8 mouse cellular contexts compared by ENCODE assay signal in genomic region chr14:61556289-61557147, GRCm38 (mm10). TPM values are rescaled to one million over a fixed set of nuclear protein-coding genes. Genes with fewer than 3 reads are reported as not detected.
A peak's percentile ranks its signal among the peaks of the same experiment; 100 is the strongest.
DNase-seq lines count a peak whose midpoint lies in the region; ATAC-seq and TF ChIP-seq lines count a peak whose summit lies in the region.

TSS of gene Spryd7 (minus strand) at chr14:61556886.

- H3K27ac ChIP-seq in gastrocnemius, adult 2 months = peak within 1 kb of the TSS; percentile 98

- H3K9me3 ChIP-seq in megakaryocyte, embryonic 14.5 days = peaks cover 9% of the 10 kb centered on the region

- no peak for TF ChIP-seq CTCF in gastrocnemius, adult 2 months (IDR thresholded peaks at IDR 0.05)

- H3K4me3 ChIP-seq in gastrocnemius, adult 2 months = peak within 1 kb of the TSS; percentile 91
- peak within 1 kb of the TSS; percentile 100 for H3K4me3 ChIP-seq in megakaryocyte, embryonic 14.5 days (replicated peaks)

- peaks cover 22% of the 10 kb centered on the region for H3K4me1 ChIP-seq in megakaryocyte, embryonic 14.5 days

- DNase-seq in ZHBTc4 (ENCODE audit: low read depth, low spot score) = peak; percentile 97
- peak; percentile 98 for DNase-seq in gastrocnemius, adult 2 months
- peak; percentile 91 for DNase-seq in hindlimb bud, embryonic 11.5 days (ENCODE audit: extremely low spot score, low read depth, low spot score)
- peak; percentile 86 to 97 for DNase-seq in left cerebral cortex, adult 8-10 months (ENCODE audit: low spot score in 2 of 2)
- peak; percentile 99 for DNase-seq in right cerebral cortex, postnatal 10 days (ENCODE audit: low spot score in 2 of 2)
- DNase-seq in urinary bladder, postnatal 25 days (ENCODE audit: low spot score) = peak; percentile 98

- H3K36me3 ChIP-seq in megakaryocyte, embryonic 14.5 days (replicated peaks; ENCODE audit: low read length) = peaks cover 8% of the 10 kb centered on the region

- ATAC-seq in common myeloid progenitor, adult 5-6 weeks (replicated peaks; ENCODE audit: low read depth, poor library complexity, severe bottlenecking) = peak; percentile 97

- peaks cover 4% of the 10 kb centered on the region for H3K27me3 ChIP-seq in megakaryocyte, embryonic 14.5 days (replicated peaks)

- intact Hi-C loops in gastrocnemius, adult 2 months (cut with DNase I) = loop anchor here (5.0 kb wide), 3 partner anchors 91 to 224 kb away; no protein-coding TSS in a partner anchor

RNA-seq across cellular contexts. Expression of gene Spryd7, which starts in this region (rescaled TPM):
- total RNA-seq in common myeloid progenitor, adult 5-6 weeks (2017) = 9.5 and 9.9 TPM in 2 replicates
- 10 to 100 TPM; 43.7 to 55.9 TPM for total RNA-seq in gastrocnemius, adult 2 months (2021)
- 10 to 100 TPM; 45.0 to 56.5 (median 50.8) TPM for total RNA-seq in left cerebral cortex, adult 8-10 months (2022)
- 4.7 and 8.4 TPM in 2 replicates for polyA plus RNA-seq in megakaryocyte, embryonic 14.5 days (2012; ENCODE audit: insufficient read depth, low replicate concordance)

Comparison
In these comparisons a context has a peak if more than half of its experiments do, and no peak if none do; other contexts are left out.
1. Peak in every context shown above with its lines: DNase-seq, ATAC-seq, H3K4me3 ChIP-seq and H3K27ac ChIP-seq.